Mouse (Mus musculus) cerebellum, adult 11-12 months (tissue): ENCODE measurements at regions not wholly inside any gene's neighbourhood (a gene's known extent, or its start where the extent isn't known, plus 50 kb on each side); places are given as distances from the start of the nearest gene placed in this dataset.

ENCODE experiments used
- DNase-seq: peaks from one replicate; pipeline ENCODE4 v3.0.0; 2022

GRCm38 (mm10) chr3:128723100-128723499 lies 476.6 kb upstream of the Pitx2 start:
- DNase-seq, result no peak

GRCm38 (mm10) chr3:128720276-128720675 lies 479.4 kb upstream of the Pitx2 start:
- DNase-seq, result no peak

GRCm38 (mm10) chr3:128719226-128719625 lies 480.5 kb upstream of the Pitx2 start:
- DNase-seq, result no peak

GRCm38 (mm10) chr3:128707270-128707669 lies 492.4 kb upstream of the Pitx2 start:
- DNase-seq, result no peak

DNA sequence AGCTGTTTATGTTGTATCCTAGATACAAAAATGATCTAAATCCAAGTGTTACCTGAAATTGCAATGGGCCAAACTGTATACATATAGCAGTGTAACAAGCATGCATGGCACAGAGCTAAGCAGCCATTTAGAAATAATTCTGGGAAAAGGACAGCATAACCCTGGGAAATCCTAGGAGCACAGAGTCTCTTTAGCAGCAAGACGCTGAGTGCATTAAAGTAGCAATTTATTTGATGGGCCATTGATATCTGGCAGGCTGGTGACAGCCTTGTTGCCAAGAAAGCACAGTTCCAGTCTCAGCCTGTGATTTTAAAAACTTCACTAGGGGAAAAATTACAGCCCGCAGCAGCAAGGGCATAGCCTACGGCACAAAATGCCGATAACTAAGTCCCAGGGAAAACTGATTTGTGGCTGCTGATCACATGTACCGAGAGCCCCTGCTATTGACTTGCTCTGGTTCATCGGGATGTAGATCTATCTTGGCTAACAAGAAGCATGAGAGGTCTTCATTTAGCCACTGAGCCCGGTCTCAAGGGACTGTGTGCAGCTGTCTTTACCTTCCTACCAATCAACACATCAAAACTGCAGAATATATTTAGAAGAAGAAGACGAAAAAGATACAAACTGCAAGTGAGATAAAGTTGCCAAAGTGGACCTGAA lies 531.1 kb upstream of the Pitx2 start:
- no peak for DNase-seq

DNA sequence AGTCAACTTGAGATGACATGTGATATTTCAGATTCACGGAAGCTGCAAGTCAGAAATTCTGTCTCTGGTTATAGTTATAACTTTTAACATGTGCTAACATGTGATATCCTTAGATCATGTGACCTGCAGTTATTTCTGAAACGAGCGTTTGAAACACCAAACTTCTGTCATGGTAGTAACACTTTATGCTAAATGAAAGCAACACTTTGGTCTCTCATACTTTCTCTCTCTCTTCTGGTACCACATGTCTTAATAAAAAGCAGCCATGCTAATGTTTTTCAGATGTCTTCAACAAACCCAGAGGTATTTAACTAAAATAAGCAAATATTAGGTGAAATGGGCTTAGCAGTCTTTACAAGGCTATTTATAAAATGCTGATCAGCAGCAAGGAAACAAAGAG lies 534.5 kb upstream of the Pitx2 start:
- DNase-seq, result no peak

- DNase-seq, result no peak
These were observed 562.5 kb upstream of the Pitx2 start for GRCm38 (mm10) chr3:128636960-128637755.

DNA sequence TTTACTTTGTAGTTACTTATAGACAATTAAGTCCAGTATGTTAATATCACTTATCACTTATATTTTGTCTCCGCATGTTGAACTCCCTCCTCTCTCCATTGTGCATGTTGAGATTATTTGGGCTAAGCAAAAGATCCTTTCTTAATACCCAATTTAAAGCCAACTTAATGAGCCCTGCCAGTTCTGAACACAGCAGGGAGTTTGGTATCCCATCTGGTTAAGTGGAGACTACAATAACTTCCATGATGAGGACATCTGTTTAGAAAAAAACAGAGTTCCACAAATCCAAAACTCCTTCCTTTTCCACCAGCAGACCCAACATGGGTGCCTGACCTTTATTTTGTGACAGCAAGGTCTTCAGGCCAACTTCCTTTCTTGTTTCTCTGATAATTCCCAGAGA lies 572.0 kb upstream of the Pitx2 start:
- no peak for DNase-seq

DNA sequence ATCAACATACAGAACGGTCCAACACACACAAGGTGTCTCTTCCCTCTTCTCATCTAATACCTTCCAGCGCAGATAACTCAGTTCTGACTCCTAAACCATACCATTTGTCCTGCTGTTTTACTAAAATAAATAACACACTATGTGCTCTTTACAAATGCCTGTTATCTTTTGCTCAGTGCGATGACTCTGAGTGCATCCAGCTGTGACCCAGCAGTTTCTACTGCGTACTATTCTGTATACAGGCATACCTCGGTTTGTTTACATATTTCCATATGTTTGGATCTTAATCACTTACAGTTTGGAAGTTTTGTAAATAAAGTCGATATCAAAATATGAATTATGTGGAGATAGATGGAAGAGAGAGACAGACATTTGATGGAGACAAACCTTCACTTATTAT lies 583.0 kb upstream of the Pitx2 start:
- DNase-seq, result no peak

DNA sequence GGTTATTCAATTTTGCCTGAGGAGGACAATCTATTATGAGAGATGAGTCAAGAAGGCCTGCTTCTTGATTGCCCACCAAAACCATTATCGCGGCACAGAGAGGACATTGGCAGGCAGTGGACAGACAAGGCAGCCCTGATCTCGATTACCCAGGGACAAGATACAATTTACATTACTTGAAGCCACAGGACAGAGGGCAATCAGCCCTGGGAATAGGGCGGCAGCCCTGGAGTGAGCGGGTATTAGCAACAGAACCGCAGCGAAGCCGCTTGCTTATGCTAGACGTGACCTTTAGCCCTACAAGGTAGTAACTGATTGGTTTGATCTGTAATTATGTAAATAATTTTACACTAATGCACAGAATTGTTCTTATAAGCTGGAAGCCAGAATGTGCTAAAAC lies 586.0 kb upstream of the Pitx2 start:
- DNase-seq, result no peak

DNA sequence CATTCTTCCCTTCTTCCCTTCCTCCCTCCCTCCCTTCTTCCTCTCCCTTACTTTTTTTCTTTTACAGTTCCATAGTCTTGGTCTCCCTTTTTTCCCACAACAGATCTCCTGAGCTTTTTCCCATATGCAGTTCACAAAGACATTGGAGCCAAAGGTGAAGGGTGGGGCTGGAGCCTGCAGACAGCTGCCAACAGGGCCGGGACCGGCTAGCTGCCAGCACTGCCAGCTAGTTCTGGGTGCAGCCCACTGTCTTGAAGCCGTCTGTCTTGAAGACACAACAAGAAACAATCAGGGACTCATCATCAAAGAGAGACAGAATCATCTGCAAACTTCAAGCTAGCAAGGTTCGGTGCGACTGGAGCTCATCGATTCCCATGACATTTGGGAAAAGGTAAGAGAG lies 588.9 kb upstream of the Pitx2 start:
- no peak for DNase-seq

GRCm38 (mm10) chr3:128608694-128609093 lies 591.0 kb upstream of the Pitx2 start:
- DNase-seq, result no peak

DNA sequence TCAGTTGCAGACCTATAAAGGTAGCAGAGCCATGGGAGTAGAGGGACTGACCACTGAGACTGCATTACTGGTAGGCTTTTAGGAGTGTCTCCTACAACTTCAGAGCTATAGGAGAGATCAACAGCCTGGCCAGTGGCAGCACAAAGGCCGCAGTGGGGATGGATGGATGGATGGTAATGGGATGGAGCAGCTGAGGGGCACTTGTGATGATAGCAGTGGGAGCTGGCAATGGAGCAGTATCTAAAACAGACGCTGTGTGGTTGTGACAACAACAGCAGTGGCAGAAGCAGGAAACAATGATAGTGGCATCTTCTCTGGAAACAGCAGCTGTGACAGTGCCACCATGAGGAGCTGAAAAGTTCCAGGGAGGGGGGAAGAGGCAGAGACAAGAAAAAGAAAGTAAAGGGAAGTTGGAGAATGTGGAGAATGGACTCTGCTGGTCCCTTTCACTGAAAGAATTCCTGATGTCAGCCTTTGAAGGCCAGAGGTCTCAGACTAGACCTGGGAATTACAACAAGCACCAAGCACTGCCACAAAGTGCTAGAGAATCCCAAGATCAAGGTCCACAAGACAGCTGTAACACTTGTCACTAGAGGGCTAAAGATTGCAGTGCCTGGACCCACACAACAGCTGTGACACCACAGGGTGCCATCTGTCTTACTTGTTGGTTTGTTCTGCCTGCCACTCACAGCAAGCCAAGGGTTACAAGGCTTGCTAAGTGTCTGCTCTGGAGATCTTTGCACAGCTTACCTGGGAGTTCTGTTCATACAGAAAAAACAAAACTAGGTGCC lies 624.1 kb upstream of the Pitx2 start:
- no peak for DNase-seq

DNA sequence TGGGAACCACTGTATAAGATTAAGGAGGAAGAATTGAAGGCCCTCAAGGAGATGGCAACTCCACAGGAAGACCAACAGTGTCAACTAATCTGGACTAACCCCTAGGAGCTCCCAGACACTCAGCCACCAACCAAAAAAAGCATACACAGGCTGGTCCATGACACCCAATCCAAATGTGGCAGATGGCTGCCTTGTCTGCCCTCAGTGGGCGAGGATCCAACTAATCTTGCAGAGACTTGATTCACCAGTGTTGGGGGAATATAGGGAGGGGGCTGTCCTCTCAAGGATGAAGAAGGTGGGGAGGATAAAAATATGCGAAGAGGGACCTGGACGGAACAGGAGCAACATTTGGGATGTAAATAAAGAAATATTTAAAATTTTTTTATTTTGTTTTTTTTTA lies 629.1 kb upstream of the Pitx2 start:
- no peak for DNase-seq

DNA sequence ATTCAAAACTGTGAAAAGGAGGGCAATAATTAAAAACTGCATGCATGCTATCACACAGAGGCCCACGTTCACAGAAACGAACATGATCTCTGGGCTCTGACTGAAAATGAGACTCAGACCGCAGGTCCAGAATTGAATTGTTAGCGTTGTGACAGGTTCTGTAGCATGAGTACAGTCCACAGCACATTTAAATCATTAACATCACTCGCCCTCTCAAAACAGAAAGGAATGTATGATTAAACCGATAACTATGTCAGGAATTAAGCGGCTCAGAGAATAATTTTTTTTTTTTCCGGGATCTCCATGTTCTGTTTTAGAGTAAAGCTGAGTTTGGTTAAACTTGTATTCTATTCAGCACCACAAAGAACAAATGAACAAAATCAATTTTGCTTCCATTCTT lies 634.3 kb upstream of the Pitx2 start:
- no peak for DNase-seq

DNA sequence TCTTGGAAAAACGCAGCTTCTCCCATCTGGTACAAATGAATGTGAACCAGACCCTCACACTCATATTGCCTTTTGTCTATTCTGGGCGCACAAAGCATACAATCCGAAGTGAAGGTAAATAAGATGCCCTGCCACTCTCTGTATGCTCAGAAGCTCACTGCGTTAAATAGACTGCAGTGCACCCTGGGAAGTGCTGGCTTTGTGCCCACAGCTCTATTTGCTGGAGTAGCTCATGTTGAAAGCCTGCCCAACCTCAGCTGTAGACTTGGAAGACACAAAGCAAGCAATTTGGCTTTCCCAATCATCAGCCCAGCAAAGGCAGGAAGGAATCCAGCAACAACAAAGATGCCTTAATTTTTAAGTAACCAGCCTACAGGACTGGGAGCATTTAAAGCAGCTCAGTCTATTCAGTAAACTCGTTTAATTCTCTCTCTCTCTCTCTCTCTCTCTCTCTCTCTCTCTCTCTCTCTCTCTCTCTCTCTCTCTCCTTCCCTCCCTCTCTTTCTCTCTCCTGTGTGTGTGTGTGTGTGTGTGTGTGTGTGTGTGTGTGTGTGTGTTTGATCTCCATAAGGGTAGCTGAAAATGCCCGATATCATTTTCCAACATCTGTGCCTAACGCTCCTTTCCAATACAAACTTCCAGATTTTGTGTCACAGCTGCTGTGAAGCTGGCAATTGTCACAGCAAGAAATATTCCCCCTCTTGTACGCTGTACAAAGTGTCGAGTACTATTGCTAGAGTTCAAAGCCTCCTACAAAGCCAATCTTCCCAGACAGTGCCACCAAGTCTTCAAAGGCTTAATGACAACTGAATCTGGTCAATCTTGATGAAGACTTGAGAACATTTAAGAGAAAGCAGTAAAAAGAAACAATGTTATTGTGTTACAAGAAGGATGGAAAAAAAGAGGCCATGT lies 650.5 kb upstream of the Fam241a start:
- peak; percentile 4 for DNase-seq

GRCm38 (mm10) chr3:128525427-128525826 lies 629.3 kb upstream of the Fam241a start:
- DNase-seq, result no peak

DNA sequence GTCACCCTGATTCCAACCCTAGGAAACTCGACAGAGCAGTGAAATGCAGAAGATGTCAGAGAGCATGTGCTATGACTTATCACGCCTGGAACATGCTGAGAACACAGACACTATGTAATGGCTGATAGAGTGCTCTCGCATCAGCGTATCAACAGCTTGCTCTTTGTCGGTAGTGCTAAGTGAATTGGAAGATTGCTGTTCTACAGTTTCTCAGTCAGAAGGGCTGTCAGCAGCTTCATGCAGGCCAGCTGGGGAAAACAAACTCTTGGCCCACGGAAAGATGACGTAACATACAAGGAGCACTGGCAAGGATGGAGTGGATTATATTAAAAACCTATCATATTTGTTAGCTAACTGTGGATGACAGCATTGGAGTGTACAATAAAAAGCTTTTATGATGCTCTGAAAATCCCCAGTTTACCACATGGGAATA lies 624.6 kb upstream of the Fam241a start:
- no peak for DNase-seq

GRCm38 (mm10) chr3:128519913-128520316 lies 623.8 kb upstream of the Fam241a start:
- peak; percentile 2 for DNase-seq

GRCm38 (mm10) chr3:128518806-128519205 lies 622.7 kb upstream of the Fam241a start:
- no peak for DNase-seq

DNA sequence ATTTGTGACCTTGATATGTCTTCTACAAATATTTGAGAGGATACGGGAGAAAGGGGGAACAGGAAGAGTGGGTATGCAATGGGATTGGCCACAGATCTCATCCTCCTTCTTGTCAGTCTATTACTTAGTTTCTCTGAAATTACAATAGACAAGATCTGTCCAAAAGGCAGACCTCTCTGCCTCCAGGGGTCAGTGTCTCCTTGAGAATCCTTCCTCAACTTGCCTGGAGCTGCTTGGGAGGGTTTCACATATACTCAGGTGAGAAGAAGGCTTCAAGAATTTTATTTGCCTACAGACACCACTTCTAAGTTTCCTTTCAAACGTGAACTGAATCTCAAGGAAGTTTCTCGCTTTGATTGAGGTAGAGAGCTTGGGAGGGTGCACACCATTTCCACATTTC lies 575.0 kb upstream of the Fam241a start:
- no peak for DNase-seq

- DNase-seq, result no peak
These were observed 533.6 kb upstream of the Fam241a start for GRCm38 (mm10) chr3:128429706-128430105.

DNA sequence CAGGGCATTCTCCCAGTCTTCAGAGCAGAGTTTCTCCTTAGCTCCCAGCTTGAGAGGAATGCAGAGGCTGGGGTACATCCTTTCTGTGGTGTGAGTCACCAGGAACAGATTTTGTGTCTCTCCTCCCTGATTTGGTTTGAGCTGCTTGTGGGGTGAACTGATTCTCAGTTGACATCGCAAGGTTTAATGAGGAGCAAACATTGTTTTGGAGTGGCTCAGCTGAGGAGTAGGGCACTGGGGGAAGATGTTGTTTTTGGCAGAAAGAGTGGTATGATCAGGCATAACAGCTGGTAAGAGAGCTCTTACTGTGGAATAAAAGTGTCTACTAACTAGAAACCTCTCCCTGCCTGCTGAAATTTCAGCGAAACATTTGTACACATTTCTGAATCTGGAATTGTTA lies 519.4 kb upstream of the Fam241a start:
- no peak for DNase-seq
